Mouse (Mus musculus) lung, embryonic 15.5 days (tissue): ENCODE results near the gene Sos1. TPM values are rescaled to one million over a fixed set of nuclear protein-coding genes. Genes with fewer than 3 reads are reported as not detected.

Experiments
- ATAC-seq: fragments of 200-750 bp; cut with Nextera tagmentation; 2 replicates; pipeline ENCODE4 v1.8.0; 2017; ENCODE audit warnings: moderate number of reproducible peaks, borderline replicate concordance; ENCODE audit not compliant: low FRiP score, low TSS enrichment; ENCODE audit errors: extremely low read depth
- H3K27ac ChIP-seq: fragments of 300-500 bp; sonication (generic); 2 replicates; pipeline ENCODE4 v1.5.1; 2015; ENCODE audit warnings: moderate library complexity, mild to moderate bottlenecking, inconsistent platforms
- H3K27me3 ChIP-seq: fragments of 300-500 bp; sonication (generic); 2 replicates; pipeline ENCODE4 v1.6.1; 2015; ENCODE audit warnings: inconsistent platforms
- H3K36me3 ChIP-seq: fragments of 300-500 bp; sonication (generic); 2 replicates; pipeline ENCODE4 v1.6.1; 2015; ENCODE audit warnings: inconsistent platforms
- H3K4me1 ChIP-seq: fragments of 300-500 bp; sonication (generic); 2 replicates; pipeline ENCODE4 v1.6.1; 2015; ENCODE audit warnings: inconsistent platforms
- H3K4me2 ChIP-seq: fragments of 300-500 bp; sonication (generic); 2 replicates; pipeline ENCODE4 v1.6.1; 2015; ENCODE audit warnings: inconsistent platforms, mild to moderate bottlenecking, moderate library complexity
- H3K4me3 ChIP-seq: fragments of 300-500 bp; sonication (generic); 2 replicates; pipeline ENCODE4 v1.5.1; 2015; ENCODE audit warnings: mild to moderate bottlenecking, inconsistent platforms
- H3K9ac ChIP-seq: fragments of 300-500 bp; sonication (generic); 2 replicates; pipeline ENCODE4 v1.6.1; 2015; ENCODE audit warnings: inconsistent platforms
- H3K9me3 ChIP-seq: fragments of 300-500 bp; sonication (generic); 2 replicates; pipeline ENCODE4 v1.6.1; 2016; ENCODE audit warnings: inconsistent platforms
- WGBS: fragments of 180-500 bp; shearing (Covaris S2); methylation state at CpG from one replicate; pipeline ENCODE4 v1.1.7; 2015; 5-methylcytosine and 5-hydroxymethylcytosine counted together
- polyA plus RNA-seq: library from polyadenylated mRNA; unstranded; fragments of >200 nt; fragmentation: Nextera tagmentation; extraction: Ambion mirVana; gene quantifications from 2 replicates; pipeline ENCODE4 v1.2.1, GENCODE M21; 2015

The Sos1 gene
- polyA plus RNA-seq, 1 experiment from 2014 or later, result 4.5 TPM

DNA sequence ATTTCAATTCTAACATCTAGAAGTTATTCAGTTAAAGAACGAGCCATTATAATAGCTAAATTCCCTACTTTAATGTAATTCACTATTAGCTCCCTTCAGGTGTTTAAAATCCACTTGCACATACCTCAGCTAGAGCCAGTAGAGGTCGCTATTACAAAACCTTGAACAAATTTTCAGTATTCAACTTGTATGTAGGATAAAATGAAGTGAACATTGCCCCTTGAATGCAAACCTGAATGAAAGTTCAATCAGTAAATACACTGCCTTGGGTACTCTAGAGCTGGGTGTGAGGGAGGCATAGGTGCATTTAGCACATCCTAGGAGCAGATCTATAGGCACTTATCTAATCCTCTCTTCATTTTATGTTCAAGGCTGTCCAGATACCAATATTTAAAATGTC, 24.6 kb downstream of the Sos1 start:
- H3K27me3 ChIP-seq, result no peaks in the 10 kb centered on the region
- no peak overlapping the region for H3K4me2 ChIP-seq
- H3K4me3 ChIP-seq, result no peak overlapping the region
- 26% methylated on average over 2 of the region's 2 CpGs for WGBS
- no peaks in the 10 kb centered on the region for H3K9me3 ChIP-seq
- no peak for ATAC-seq
- peaks cover 7% of the 10 kb centered on the region; the same call in 1 of the 2 replicates for H3K36me3 ChIP-seq
- no peak overlapping the region for H3K9ac ChIP-seq
- H3K27ac ChIP-seq, result no peak overlapping the region
- no peaks in the 10 kb centered on the region for H3K4me1 ChIP-seq

DNA sequence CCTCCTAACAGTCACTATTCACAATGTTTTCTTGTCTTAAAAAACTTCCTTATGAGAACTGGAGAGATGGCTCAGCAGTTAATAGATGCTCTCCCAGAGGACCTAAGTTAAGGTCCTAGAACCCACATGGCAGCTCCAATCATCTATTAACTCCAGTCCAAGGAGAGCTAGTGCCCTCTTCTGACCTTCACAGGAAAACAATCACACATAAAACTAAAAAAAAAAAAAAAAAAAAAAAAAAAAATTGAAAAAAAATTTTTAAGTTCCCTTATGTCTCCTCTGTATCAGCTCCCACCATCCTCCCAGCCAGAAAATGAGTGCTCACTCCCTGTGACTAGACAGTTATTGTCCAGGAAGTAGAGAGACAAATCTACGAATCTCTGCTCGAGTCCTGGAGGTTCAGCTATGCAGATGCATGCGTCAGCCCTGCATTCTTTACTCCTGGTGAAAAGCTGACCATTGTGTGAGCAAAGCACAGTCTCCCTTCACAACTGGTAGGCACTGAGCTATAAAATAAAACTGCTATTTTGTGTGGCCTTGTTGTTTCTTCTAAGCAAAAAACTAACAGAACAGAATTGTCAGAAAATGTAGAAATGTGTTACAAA, 29.7 kb downstream of the Sos1 start:
- Histone ChIP-seq H3K27ac (no peak overlapping the region), H3K4me2 (no peak overlapping the region), H3K36me3 (peaks cover 28% of the 10 kb centered on the region), H3K27me3 (no peaks in the 10 kb centered on the region), H3K4me1 (no peaks in the 10 kb centered on the region), H3K9me3 (no peaks in the 10 kb centered on the region), H3K4me3 (no peak overlapping the region), H3K9ac (no peak overlapping the region)
- no peak for ATAC-seq
- 77% methylated on average over 3 of the region's 3 CpGs for WGBS

DNA sequence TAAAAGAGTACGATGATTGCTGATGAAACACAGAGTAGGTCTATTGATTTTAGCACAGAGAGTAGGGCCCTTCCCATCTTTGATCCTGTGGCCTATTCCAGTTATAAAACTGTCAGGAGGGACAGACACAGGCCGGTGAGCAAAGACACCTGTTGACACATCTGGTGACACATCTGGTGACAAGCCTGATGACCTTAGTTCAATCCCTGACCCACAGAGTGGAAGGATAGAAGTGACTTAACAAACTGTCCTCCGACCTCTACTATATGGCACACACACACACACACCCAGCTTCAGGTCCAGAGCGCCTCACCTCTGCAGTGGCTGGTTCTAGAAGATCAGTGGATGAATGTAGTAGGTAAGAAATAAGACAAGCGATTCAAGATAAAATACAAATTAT, 33.8 kb downstream of the Sos1 start:
- no peak for ATAC-seq
- 88% methylated on average over 5 of the region's 5 CpGs for WGBS
- Histone ChIP-seq H3K36me3 (peaks cover 42% of the 10 kb centered on the region), H3K27me3 (no peaks in the 10 kb centered on the region), H3K4me2 (no peak overlapping the region), H3K9me3 (no peaks in the 10 kb centered on the region), H3K4me3 (no peak overlapping the region), H3K4me1 (no peaks in the 10 kb centered on the region), H3K9ac (no peak overlapping the region), H3K27ac (no peak overlapping the region)

DNA sequence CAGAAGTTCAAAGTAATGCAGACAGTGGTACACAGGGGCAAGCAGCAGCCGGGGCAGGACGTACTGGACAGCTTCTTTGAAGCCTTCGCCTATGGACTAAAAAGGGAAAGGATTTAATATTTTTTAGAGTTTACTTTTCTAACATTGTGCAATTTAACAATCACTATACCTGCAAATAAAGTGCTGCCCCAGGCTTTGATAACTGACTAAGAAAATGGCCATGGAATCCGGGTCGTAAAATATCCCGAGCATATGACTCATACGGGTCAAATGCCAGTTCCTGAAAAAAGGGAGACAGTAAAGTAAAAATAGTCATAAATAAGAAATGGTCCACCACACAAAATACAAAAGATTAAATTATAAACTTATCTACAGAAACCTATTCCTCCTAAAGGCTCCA, 34.8 kb downstream of the Sos1 start:
- Histone ChIP-seq H3K9me3 (no peaks in the 10 kb centered on the region), H3K27ac (no peak overlapping the region), H3K4me2 (no peak overlapping the region), H3K4me1 (no peaks in the 10 kb centered on the region), H3K27me3 (no peaks in the 10 kb centered on the region), H3K9ac (no peak overlapping the region), H3K4me3 (no peak overlapping the region), H3K36me3 (peaks cover 39% of the 10 kb centered on the region)
- WGBS, result 85% methylated on average over 7 of the region's 7 CpGs
- no peak for ATAC-seq

DNA sequence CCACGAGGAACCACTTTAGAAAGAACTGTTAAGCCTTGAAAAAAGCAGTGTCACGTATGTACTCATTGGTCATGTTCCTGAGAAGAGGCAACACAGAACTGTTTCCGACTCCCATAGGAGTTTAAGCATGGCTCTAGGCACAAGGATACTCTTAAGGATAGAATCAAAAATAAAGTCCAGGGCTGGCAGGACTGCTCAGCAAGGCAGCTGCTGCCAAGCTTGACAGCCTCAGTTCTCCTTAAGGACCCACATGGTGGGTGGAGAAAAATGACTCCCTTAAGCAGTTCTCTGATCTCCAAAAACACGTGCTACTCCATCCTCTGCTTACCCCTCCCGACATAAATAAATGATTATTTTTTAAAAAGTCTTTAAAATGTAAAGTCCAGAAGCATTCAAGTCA, 44.6 kb downstream of the Sos1 start:
- no peak overlapping the region for H3K27ac ChIP-seq
- peaks cover 22% of the 10 kb centered on the region for H3K36me3 ChIP-seq

DNA sequence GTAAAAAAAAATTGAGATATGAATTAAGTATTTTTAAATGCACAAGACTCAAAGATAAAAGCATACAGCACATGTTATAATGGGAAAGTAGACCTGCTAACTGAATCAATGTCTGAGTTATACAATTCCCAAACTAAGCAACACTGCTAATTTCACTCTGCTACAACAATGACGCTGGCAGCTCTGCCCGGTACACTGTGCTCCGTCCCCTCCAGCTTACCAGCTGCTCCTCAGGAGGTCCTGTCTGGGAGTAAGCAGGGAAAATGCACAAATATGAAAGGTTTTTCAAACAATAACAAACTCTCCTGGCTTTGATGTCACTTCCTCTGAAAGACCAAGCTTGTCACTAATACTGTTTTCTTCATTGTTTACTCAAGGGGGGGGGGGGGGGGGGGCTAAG, 45.8 kb downstream of the Sos1 start:
- H3K27ac ChIP-seq, result no peak overlapping the region
- H3K9me3 ChIP-seq, result no peaks in the 10 kb centered on the region
- H3K27me3 ChIP-seq, result no peaks in the 10 kb centered on the region
- H3K4me3 ChIP-seq, result no peak overlapping the region
- ATAC-seq, result no peak
- 76% methylated on average over 3 of the region's 3 CpGs for WGBS
- H3K9ac ChIP-seq, result no peak overlapping the region
- no peaks in the 10 kb centered on the region for H3K4me1 ChIP-seq
- peaks cover 24% of the 10 kb centered on the region for H3K36me3 ChIP-seq
- no peak overlapping the region for H3K4me2 ChIP-seq

More for the DNA sequence above, 44.6 kb downstream of the Sos1 start:
- Histone ChIP-seq H3K27me3 (no peaks in the 10 kb centered on the region), H3K4me1 (no peaks in the 10 kb centered on the region), H3K9me3 (no peaks in the 10 kb centered on the region), H3K9ac (no peak overlapping the region), H3K4me2 (no peak overlapping the region), H3K4me3 (no peak overlapping the region)
- ATAC-seq, result no peak
- 79% methylated on average over 5 of the region's 5 CpGs for WGBS

DNA sequence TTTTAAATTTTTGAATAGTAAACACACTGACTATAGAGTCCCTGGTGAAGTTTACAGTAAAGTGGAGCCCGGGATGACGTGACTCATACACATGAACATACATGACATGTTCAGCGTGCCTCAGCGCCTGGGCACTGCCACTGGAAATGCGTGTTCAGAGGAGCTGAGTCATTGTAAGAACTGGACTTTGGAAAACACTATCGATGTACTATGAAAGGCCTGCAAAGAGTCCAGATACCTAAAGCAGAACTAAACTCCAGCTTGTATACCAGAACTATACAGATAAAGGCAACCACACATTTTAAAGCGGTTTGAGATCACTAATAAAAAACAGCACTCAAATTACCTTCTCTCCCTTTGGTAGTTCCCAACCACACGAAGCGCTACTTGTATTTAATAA, 48.3 kb downstream of the Sos1 start:
- H3K27ac ChIP-seq, result no peak overlapping the region
- H3K4me3 ChIP-seq, result no peak overlapping the region
- H3K4me2 ChIP-seq, result no peak overlapping the region
- H3K9me3 ChIP-seq, result no peaks in the 10 kb centered on the region
- peaks cover 20% of the 10 kb centered on the region for H3K36me3 ChIP-seq
- H3K9ac ChIP-seq, result no peak overlapping the region
- WGBS, result 93% methylated on average over 9 of the region's 9 CpGs
- no peaks in the 10 kb centered on the region for H3K4me1 ChIP-seq
- no peak for ATAC-seq
- H3K27me3 ChIP-seq, result no peaks in the 10 kb centered on the region

DNA sequence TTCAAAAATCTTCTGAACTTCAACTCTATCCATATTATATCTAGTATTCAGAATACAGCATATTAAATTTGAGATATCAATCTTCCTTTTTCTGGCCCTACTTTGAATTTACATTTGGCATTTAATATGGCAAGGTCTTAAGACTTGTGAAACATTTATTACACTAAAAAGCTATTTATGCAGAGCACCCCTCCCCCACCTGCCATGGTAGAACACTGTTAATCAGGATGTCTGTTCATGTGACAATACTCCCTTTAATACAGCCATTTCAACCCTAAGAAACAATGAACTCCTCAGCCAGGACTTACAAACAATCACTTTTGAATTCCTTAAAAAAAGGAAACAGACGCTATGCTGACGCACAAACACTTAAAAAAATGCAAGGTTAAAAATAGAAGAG, 52.3 kb downstream of the Sos1 start:
- 53% methylated on average over 2 of the region's 2 CpGs for WGBS
- no peaks in the 10 kb centered on the region for H3K4me1 ChIP-seq
- H3K4me3 ChIP-seq, result no peak overlapping the region
- no peak overlapping the region for H3K27ac ChIP-seq
- no peaks in the 10 kb centered on the region for H3K27me3 ChIP-seq
- peaks cover 14% of the 10 kb centered on the region for H3K36me3 ChIP-seq
- H3K9ac ChIP-seq, result no peak overlapping the region
- no peaks in the 10 kb centered on the region for H3K9me3 ChIP-seq
- H3K4me2 ChIP-seq, result no peak overlapping the region
- ATAC-seq, result no peak

DNA sequence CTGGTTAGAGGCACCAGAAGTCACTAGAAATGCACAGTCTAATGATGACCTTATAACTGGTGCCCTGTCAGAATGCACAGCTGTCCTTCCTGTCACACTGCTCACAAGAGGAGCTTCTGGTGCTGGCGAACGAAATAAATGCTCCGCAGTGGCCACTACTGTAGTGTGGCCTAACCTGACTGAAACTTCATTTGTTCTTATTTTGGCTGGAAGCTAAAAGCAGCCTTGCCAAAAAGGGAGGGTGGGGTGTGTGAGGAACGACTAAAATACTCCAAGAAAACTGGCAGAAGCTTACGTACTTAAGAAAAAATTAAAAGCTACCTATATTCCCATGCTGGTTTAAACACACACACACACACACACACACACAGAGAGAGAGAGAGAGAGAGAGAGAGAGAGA, 53.4 kb downstream of the Sos1 start:
- H3K4me2 ChIP-seq, result no peak overlapping the region
- no peak for ATAC-seq
- H3K4me3 ChIP-seq, result no peak overlapping the region

DNA sequence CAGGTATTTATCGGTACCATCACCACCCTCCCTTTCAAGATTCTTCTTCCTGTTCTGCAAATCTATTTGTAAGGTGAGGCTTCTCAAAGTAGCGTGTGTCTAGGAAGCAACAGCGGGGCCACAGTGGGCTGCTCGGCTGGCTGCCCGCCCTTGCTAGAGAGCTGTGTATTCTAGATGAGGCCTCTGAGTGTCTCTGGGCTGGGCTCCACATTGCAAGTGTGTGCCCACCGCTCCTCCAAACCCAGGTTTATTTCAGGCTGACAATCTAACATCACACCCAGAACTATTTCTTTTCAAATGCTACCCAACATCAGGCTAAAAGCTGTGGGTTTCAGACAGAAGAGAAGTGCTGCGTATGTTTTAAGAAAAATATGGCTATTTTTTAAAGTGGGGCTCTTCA, 54.1 kb downstream of the Sos1 start:
- Histone ChIP-seq H3K4me2 (no peak overlapping the region), H3K4me1 (no peaks in the 10 kb centered on the region), H3K9me3 (no peaks in the 10 kb centered on the region), H3K4me3 (no peak overlapping the region), H3K9ac (no peak overlapping the region), H3K27ac (no peak overlapping the region), H3K27me3 (no peaks in the 10 kb centered on the region), H3K36me3 (peaks cover 18% of the 10 kb centered on the region)
- WGBS, result 85% methylated on average over 7 of the region's 7 CpGs
- no peak for ATAC-seq

More for the DNA sequence above, 53.4 kb downstream of the Sos1 start:
- H3K9ac ChIP-seq, result no peak overlapping the region
- WGBS, result 63% methylated on average over 5 of the region's 5 CpGs
- H3K27ac ChIP-seq, result no peak overlapping the region
- no peaks in the 10 kb centered on the region for H3K9me3 ChIP-seq
- no peaks in the 10 kb centered on the region for H3K27me3 ChIP-seq
- peaks cover 18% of the 10 kb centered on the region for H3K36me3 ChIP-seq
- no peaks in the 10 kb centered on the region for H3K4me1 ChIP-seq

DNA sequence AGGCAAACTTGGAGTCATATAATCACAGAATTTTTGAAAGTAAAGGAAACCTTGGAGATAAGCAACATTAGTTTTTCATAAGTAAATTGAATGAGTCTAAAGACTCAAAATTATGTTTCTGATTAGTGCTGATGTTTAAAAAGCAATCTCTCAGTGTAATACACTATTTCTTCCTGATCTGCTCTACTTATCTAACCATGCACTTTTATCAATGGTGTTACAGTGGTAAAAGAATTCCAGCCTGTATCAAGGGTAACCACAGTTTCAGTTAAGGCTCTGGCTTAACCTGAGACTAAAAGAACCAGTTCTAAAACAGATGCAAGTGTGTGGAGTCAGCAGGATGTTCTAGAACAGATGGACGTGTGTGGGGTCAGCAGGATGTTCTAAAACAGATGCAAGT, 59.3 kb downstream of the Sos1 start:
- no peak overlapping the region for H3K4me2 ChIP-seq
- WGBS, result 92% methylated on average over 1 of the region's 1 CpGs
- peaks cover 35% of the 10 kb centered on the region for H3K36me3 ChIP-seq
- no peak overlapping the region for H3K27ac ChIP-seq
- no peak overlapping the region for H3K4me3 ChIP-seq
- H3K4me1 ChIP-seq, result no peaks in the 10 kb centered on the region
- no peak overlapping the region for H3K9ac ChIP-seq
- H3K9me3 ChIP-seq, result no peaks in the 10 kb centered on the region
- H3K27me3 ChIP-seq, result no peaks in the 10 kb centered on the region
- no peak for ATAC-seq

DNA sequence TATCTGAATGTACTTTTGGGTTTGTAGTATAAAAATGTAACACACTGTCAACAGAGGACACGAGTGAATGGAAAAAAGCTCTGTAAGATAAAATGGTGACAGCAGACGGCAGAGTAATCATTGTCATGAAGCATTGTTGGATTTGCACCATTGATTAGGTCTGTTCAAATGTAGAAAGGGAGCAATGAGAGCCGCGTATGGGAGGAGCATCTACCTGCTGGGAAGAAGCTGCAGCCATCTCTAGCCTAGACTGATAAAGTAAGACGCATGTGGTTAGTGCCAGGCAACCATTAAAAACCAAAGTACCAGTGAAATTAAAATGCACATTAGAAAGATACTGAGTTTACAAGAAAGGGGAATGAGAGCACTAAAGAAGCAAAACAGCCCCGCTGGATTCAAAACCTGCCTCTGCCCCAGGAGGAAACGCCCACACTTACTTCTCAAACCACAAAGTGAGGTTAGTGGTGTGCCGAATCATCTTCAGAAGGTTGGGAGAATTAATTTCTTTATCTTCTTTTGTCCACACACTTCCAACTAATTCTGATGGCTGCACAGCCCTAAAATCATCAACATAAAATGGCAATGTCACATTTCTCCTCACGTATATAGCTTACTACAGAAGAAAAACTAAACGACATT, 61.6 kb downstream of the Sos1 start:
- 88% methylated on average over 10 of the region's 10 CpGs for WGBS

More for the DNA sequence above, 61.6 kb downstream of the Sos1 start:
- ATAC-seq, result no peak
- no peak overlapping the region for H3K27ac ChIP-seq
- peaks cover 47% of the 10 kb centered on the region for H3K36me3 ChIP-seq
- H3K4me2 ChIP-seq, result no peak overlapping the region
- no peaks in the 10 kb centered on the region for H3K27me3 ChIP-seq
- no peak overlapping the region for H3K9ac ChIP-seq
- H3K9me3 ChIP-seq, result no peaks in the 10 kb centered on the region
- no peaks in the 10 kb centered on the region for H3K4me1 ChIP-seq
- H3K4me3 ChIP-seq, result no peak overlapping the region
